Mouse (Mus musculus): ENCODE measurements around the gene Lsm6.

Gene Lsm6

GRCm38 (mm10) chr8:78820673-78821310 lies at the start of gene Lsm6:
Gene Lsm6, minus strand, starts transcription at chr8:78821140.
- in situ Hi-C loops (cut with MboI, MseI) = loop anchor here in 1 of 2 experiments (10.0 kb wide), 1 partner anchor 316 kb away; the partner anchor contains the start of genes Rbmxl1 and Slc10a7

GRCm38 (mm10) chr8:78867036-78867435 lies 46.1 kb upstream of the Lsm6 start:
- in situ Hi-C loops (cut with MboI, MseI) = no loop called here

GRCm38 (mm10) chr8:78863001-78863400 lies 42.1 kb upstream of the Lsm6 start:
- in situ Hi-C loops (cut with MboI, MseI) = no loop called here

- in situ Hi-C loops (cut with MboI, MseI) = no loop called here
These were observed 41.1 kb upstream of the Lsm6 start for GRCm38 (mm10) chr8:78862046-78862445.

- in situ Hi-C loops (cut with MboI, MseI) = no loop called here
These were observed 39.8 kb upstream of the Lsm6 start for GRCm38 (mm10) chr8:78860789-78861188.

- in situ Hi-C loops (cut with MboI, MseI) = no loop called here
These were observed 36.5 kb upstream of the Lsm6 start for GRCm38 (mm10) chr8:78857421-78857820.

- in situ Hi-C loops (cut with MboI, MseI) = no loop called here
These were observed 31.3 kb upstream of the Lsm6 start for GRCm38 (mm10) chr8:78852279-78852678.

GRCm38 (mm10) chr8:78847240-78847639 lies 26.3 kb upstream of the Lsm6 start:
- in situ Hi-C loops (cut with MboI, MseI) = no loop called here

GRCm38 (mm10) chr8:78844559-78844958 lies 23.6 kb upstream of the Lsm6 start:
- in situ Hi-C loops (cut with MboI, MseI) = no loop called here

GRCm38 (mm10) chr8:78838656-78839413 lies 17.9 kb upstream of the Lsm6 start:
- in situ Hi-C loops (cut with MboI, MseI) = no loop called here

- in situ Hi-C loops (cut with MboI, MseI) = no loop called here
These were observed 15.2 kb upstream of the Lsm6 start for GRCm38 (mm10) chr8:78836091-78836490.

GRCm38 (mm10) chr8:78828414-78828813 lies 7.5 kb upstream of the Lsm6 start:
- in situ Hi-C loops (cut with MboI, MseI) = loop anchor here in 1 of 2 experiments (10.0 kb wide), 1 partner anchor 324 kb away; the partner anchor contains the start of genes Rbmxl1 and Slc10a7

GRCm38 (mm10) chr8:78824515-78824914 lies 3.6 kb upstream of the Lsm6 start:
- in situ Hi-C loops (cut with MboI, MseI) = loop anchor here in 1 of 2 experiments (10.0 kb wide), 1 partner anchor 320 kb away; the partner anchor contains the start of genes Rbmxl1 and Slc10a7

GRCm38 (mm10) chr8:78819973-78820372 lies 967 bp downstream of the Lsm6 start:
- in situ Hi-C loops (cut with MboI, MseI) = loop anchor here in 1 of 2 experiments (10.0 kb wide), 1 partner anchor 315 kb away; the partner anchor contains the start of genes Rbmxl1 and Slc10a7

GRCm38 (mm10) chr8:78814743-78815142 lies 6.2 kb downstream of the Lsm6 start:
- in situ Hi-C loops (cut with MboI, MseI) = no loop called here

- in situ Hi-C loops (cut with MboI, MseI) = no loop called here
These were observed 7.9 kb downstream of the Lsm6 start for GRCm38 (mm10) chr8:78813021-78813420.

GRCm38 (mm10) chr8:78812446-78812845 lies 8.5 kb downstream of the Lsm6 start:
- in situ Hi-C loops (cut with MboI, MseI) = no loop called here

- in situ Hi-C loops (cut with MboI, MseI) = no loop called here
These were observed 9.2 kb downstream of the Lsm6 start for GRCm38 (mm10) chr8:78811748-78812147.

GRCm38 (mm10) chr8:78810207-78810675 lies 10.7 kb downstream of the Lsm6 start:
- in situ Hi-C loops (cut with MboI, MseI) = no loop called here

- in situ Hi-C loops (cut with MboI, MseI) = no loop called here
These were observed 11.3 kb downstream of the Lsm6 start for GRCm38 (mm10) chr8:78809454-78810206.

GRCm38 (mm10) chr8:78808888-78809287 lies 12.1 kb downstream of the Lsm6 start:
- in situ Hi-C loops (cut with MboI, MseI) = no loop called here

- in situ Hi-C loops (cut with MboI, MseI) = no loop called here
These were observed 12.5 kb downstream of the Lsm6 start for GRCm38 (mm10) chr8:78808439-78808838.

Data from T-helper 17 cell (primary cell).